Mouse (Mus musculus) fat pad, adult 2 months (tissue): ENCODE results near the gene Tceal3.
"Not testable (repeated sequence)": the region's sequence is repeated elsewhere in the genome, so short reads cannot be mapped to it uniquely, and the experiment has no call there.

Experiments
- DNase-seq: peaks from one replicate; pipeline ENCODE4 v3.0.0-alpha.2; 2011; ENCODE audit warnings: low read depth, low spot score; ENCODE audit errors: extremely low read depth

Gene Tceal3

DNA sequence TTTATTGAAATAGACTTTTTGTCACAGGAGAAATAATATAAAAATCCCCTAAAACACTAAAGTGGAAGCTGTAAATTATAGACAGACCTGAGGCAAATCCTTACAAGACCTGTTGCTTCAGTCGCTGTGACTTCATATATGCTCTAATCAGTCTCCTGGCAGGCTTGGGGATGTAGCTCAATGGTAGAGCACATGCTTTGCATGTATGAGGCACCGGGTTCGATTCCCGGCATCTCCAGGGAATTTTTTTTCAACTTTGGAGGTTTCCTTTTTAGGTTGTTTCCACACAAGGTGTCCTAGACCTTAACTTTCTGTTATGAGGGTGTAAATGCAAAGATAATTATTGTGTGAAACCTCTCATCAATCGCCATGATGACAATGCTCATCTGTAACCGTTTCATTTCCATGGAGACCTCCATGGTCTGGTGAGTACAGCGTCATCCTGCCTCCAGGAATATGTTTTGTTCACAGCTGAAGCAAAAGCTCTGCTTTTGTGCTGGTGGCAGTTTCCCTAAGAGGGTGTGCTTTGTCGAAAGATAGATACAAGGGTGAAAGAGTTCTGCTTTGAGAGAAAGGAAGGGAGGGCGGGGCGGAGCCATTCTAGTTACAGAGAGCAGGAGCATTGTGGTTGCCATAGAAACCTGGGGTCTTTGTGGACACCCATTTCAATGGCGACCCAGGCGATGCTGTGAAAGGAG, at the start of gene Tceal3:
Tceal3 (plus strand) TSS at position 644 of the 698 bp plus-strand sequence.
- DNase-seq, result no peak

DNA sequence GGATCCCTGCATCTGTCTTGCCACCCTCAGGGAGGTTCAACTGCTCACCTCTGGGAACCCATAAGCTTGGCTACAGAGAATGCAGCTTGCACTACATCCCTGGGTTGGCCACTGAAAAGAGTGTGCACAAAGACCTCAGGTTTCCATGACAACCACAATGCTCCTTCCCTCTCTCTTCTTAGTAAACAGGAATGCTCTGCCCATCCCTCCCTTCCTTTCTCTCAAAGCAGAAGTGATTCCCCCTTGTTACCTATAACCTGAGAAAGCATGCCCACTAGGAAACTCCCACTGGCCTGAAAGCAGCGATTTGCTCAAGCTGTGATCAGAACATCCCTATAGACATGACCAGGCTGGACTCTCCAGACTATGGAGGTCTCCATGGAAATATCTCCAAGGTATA, 46.7 kb upstream of the Tceal3 start, which contains the start of gene Kir3dl2:
Kir3dl2 (minus strand) TSS at position 101 of the 400 bp plus-strand sequence.
- not testable (repeated sequence) for DNase-seq

DNA sequence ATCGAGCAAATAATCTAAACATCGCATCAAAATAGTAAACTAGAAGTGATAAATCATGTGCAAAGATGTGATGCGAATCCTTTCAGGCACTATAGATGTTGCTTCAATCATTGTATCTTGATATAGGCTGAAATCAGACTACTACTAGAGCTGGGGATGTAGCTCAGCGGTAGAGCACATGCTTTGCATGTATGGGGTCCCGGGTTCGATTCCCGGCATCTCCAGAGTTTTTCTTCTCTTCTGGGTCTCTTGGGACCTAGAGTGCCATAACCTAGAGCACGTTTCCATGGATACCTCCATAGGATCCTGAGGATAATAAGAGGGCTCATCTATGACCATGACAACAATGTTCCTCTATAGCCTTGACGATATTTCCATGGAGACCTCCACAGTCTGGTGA, 21.5 kb upstream of the Tceal3 start:
- not testable (repeated sequence) for DNase-seq

DNA sequence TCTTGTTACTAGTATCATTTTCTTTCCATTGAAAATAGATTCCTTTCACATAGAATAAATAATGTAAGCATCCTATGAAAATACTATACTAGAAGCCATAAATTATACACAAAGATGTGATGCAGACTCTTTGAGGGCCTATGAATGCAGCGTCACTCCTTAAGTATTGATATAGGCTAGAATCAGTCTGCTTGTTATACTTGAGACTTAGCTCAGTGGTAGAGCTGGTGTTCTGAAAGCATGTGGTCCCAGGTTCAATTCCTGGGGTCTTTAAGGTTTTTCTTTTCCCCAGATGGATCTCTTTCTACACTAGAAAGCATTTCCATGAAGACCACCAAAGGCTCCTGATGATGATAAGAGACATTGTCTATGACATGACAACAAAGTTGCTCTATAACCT, 6.0 kb upstream of the Tceal3 start:
- no peak for DNase-seq

DNA sequence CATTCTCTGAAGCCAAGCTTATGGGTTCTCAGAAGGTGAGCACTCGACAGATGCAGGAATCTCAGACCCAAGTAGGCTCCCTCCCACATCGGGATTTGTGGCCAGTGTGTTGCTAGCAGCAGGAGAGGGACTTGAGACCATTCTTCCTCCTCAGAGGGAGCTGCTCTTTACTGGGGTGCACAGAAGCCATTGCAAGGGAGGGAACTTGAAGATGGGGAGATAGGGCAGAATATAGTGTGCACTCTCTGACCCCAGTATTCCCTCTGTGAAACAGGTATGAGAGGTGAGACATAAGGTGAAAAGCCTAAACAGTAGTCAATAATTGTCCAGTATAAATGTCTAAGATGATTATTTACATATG, 235 bp downstream of the Tceal3 start:
- DNase-seq, result no peak

DNA sequence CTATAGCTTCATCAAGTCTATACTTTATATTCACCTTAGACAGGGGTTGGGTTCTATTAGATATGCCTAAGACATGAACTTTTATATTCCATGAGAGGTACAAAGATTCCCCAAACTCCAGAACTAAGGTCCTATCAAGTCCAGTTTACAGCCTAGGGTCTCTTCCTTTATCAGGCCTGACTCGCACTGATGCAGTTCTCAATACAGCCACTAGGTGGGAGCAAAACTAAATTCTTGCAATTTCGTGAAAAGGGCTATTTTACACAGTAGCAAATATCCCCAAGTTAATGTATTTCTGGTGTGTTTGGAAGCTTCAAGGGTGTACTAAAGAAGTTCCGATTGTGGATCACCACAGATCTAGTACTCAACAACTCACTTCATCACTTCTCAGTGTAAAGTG, 8.8 kb downstream of the Tceal3 start:
- DNase-seq, result no peak

DNA sequence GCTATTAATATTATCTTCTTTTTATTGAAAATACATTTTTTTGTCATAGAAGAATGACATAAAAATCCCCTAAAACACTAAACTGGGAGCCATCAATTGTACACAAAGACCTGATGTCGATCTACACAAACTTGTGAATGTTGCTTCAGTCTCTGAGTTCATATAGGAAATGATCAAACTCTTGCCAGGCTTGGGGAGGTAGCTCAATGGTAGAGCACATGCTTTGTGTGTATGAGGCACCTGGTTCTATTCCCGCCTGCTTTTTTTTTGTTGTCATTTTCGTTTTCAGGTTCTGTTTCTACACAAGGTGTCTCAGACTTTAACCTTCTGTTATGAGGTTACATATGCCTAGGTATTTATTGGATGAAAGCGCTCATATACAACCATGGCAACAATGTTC, 16.3 kb downstream of the Tceal3 start:
- DNase-seq, result no peak

DNA sequence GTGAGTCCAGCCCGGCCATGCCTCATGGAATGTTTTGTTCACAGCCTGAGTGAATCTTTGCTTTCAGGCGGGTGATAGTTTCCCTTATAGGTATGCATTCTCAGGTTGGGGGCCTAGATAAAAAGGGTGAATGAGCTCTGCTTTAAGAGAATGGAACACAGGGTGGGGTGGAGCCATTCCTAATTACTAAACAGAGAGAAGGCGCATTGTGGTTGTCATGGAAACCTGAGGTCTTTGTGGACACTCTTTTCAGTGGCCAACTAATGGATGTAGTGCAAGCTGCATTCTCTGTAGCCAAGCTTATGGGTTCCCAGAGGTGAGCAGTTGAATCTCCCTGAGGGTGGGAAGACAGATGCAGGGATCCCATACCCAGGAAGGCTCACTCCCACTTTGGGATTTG, 16.8 kb downstream of the Tceal3 start:
- DNase-seq, result no peak

DNA sequence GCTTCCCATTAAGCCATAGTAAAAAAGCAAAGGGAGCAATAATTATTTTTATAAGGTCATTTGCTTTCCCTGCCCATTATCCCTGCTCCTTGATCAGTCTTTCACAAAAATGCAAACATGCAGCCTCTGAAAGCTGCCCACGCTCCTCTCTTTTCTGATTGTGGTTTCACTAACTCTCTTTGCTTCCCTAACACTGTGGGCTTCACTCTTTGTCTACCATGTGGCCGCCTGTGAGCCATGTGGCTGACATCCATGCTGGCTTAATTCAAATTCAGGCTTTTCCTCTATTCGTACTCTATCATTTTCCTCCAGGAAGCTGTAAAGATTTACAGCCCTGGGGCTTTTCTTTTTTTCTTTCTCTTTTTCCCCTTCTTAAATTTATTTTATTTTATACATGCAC, 20.7 kb downstream of the Tceal3 start:
- no peak for DNase-seq

DNA sequence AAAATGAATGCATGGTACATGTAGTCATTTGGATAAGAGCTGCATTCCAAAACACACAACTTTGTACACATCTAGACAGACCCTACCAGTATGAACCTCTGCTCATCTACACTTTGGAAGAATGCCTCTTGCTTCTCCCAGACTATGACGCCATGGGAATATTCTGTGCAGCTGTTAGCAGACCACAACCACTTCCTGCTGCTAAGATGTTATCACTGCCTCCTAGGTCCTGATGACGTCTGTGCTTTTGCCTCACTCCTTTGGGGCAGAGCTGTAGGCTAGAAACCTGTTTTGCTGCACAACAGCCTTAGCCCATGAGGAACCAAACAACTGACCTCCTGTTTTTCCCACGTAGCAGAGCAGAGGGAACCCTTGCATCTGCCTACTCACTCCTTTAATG, 25.2 kb downstream of the Tceal3 start:
- DNase-seq, result not testable (repeated sequence)

DNA sequence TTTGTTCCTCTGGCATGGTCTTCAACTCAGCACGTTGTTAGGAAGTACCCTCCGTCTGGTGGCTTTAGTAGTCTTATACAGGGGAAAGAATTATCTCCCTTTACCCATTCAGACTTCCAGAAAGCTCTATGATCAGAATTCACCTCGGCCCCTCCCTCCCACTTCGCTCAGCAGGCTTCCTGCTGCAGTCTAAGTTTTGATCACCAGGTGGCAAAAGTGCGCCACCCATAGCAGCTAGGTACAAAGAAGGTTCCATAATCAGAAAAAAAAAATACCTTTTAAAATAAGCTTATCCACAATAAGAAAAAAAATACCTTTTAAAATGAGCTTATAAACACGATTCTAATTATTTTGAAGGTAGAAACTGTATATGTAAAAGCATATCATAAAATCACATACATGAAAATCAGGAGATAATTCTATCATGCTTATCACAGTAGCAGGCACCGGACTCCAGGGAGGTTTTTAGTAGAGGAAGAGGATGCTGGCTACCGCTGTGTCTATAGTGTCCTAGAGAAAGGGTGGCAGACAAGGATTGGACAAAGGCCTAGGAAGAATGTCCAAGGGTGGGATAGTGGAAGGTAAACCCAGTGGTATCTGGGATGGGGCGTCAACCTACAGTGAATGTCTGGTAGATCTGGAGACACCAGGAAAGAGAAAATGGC, 34.4 kb downstream of the Tceal3 start:
- DNase-seq, result no peak

DNA sequence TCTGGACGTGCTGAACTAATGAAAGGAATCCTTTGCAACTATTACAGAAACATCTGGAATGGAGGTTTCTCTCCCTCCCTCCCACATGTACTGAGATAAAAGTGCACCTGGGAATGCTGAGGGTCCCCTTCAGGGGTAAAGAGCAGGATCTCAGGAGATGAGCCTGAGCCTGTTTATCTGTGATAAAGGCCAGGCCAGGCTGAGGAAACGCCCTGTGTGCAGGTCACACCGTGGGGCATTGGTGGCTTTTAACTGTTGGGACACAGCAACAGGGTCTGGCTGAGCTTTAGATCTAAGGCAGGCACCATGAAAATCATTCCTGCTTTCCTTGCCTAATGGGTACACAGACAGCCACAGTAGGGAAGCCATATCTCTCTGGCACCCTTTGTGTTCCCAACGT, 35.3 kb downstream of the Tceal3 start:
- no peak for DNase-seq

DNA sequence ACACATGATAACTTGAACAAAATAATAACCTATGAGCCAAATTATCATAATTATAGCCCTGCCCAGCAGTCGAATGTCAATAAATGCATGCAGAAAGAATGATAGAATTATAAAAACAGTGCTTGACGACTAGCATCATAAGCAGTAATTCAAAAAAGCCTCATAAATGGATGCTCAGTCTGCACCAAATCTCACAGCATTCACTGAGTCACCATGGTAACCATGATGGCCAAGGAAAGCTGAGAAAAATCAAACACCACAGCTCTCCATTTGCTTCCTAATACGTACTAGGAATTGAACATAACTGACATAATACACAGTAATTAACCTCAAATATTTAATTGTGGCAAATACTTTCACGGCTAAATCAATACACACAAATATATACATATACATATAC, 44.5 kb downstream of the Tceal3 start:
- no peak for DNase-seq

DNA sequence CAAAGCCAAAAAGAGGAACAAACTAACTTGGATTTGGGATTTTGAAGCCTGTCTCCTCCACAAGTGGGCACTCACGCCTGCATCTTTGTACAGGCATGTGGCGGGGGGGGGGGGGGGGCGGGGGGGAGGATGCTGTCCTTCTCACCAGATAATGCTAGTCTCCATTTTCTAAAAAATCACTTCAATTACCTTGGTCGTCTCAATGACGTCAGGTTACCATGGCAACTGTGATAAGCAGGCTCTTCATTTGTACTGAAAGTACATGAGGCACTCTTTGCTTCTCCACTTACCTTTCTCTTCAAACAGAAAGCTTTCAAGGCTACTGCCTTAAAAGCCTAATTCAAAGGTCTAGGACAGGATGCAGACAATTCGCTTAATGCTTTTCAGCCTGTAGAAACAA, 49.1 kb downstream of the Tceal3 start:
- no peak for DNase-seq

DNA sequence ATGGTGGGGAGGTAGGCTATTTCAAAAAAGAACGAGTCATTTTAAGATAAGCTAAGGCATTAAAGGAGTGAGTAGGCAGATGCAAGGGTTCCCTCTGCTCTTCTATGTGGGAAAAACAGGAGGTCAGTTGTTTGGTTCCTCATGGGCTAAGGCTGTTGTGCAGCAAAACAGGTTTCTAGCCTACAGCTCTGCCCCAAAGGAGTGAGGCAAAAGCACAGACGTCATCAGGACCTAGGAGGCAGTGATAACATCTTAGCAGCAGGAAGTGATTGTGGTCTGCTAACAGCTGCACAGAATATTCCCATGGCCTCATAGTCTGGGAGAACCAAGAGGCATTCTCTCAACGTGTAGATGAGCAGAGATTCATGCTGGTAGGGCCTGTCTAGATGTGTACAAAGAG, 55.2 kb downstream of the Tceal3 start:
- not testable (repeated sequence) for DNase-seq

DNA sequence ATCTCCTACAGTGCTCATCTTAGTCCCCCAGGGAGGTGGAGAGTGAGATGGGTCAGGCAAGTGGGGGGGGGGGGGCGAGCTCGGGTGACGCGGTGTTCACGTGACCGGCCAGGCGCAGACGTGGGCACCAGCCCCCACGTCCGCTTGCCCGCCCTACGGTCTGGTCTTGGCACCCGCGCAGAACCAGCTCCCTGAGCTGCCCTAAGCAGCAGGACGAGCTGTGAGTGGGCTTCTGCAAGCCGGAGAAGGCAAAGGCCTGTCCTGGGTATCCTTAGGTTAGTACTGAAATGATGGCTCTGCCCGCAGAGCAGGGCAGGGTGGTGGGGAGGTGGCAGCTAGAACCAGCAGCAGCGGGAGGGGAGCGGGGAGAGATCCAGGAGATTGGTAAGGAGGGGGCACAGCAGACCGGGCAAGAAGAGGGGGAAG, 75.7 kb downstream of the Tceal3 start:
- no peak for DNase-seq

DNA sequence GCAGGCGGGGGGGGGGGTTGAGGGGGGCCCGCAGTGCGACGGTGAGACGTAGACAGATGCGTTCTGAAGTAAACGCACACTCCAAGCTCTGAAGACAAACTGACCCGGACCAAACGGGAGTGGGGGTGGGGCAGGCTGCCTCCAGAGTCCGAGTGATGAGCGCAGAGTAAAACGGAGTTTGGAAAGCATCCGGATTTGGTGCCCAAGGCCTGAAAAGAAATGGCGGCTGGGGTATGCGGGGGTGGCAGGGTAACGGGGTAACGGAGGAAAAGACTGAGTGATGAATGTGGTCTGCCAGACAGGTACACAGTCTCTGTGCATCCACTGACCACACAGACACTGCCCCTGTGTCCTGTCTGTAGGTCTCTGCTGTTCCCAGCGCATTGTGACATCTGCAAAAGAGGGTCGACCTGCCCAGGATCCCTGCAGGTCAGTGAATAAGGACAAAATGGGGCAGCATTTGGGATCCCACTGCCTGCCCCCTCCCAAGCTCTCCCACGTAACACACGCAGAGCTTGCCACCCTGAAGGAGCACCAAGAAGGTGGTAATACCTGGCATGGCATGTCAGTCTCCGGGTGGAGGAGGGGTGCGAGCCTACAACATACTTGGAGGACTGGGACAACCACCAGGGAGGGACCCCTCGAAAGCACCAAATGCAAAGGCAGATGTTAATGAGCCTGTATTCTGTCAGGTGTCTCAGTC, 76.3 kb downstream of the Tceal3 start:
- not testable (repeated sequence) for DNase-seq

DNA sequence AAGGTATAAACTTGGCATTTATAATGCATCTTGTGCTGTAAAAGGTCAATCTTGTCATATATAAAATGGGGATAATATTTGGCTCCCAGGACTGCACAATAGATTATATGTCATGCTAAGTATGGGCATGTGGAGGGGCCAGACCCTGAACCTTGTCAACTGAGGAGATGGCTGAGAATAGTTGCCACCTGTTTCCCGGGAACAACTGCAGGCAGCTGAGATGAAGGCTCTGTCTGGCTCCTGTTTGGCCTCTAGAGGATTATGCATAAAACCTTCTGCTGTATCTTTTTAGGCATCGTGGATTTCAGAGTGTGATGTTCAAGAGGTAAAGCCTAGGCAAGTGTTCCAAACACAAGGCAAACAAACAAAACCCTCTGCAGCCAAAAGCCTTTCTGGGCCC, 78.2 kb downstream of the Tceal3 start:
- DNase-seq, result no peak

DNA sequence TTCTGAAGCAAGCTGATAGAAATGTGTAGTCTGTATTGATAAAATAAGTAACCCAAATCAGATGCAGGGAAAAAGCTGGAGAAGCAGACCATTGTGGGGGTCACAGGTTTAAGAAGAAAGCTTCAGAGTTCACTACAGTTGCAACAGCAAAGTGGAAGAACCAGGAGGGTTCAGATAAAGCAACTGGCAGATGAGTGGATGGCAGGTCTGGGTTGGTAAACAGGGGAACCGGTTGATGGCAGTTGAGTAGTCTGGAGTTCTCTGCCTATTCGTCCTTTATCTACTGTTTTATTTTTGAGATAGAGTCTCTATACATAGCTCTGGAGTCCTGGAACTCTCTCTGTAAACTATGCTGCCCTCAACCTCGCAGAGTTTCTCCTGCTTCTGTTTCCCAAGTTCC, 90.3 kb downstream of the Tceal3 start:
- DNase-seq, result no peak

DNA sequence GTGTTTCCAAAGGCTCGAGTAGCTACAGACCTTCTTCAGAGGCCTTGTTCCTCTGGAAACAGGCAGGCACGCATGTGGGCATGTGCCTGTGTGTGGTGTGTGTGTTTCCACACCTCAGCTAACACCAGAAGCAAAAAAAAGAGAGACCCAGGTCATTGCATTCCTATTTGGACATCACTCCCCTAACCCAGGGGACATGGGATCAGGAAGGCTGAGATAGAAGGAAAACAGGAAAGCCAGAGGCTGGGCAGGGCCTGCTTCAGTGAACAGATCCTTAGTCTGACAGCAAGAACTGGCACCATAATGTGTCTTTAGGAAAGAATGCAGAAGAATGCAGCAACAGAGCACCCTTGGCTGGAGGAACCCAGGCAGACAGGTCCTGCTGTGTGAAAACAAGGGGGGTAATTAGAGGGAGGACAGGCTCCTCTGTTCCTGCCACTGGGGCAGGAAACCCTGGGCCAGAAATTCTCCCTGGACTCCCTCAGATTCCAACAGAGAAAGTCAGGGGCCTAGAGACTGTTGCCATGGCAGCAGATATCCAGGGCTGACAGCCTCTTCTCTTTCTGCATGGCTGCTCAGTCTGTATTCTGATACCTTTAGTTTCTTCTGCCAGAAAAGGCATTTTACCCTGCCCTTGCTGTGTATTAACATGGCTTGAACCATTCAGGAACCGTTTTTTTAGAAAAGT, 101.1 kb downstream of the Tceal3 start:
- DNase-seq, result not testable (repeated sequence)

DNA sequence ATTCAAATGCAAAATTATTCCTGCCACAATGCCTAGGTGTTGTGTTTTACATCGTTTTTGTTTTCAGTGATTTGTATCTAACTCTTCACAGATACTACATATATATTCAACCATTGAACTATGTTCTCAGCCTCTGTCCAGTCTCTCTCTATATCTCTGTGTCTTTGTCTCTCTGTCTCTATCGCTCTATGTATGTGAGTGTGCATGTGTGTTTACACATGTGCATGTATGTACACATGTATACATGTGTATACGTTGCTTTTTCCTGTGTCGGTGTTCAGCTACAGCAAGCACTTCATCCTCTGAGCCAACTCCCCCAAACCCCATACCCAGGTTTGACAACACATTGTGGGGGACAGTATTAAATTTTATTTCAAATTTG, 101.6 kb downstream of the Tceal3 start:
- no peak for DNase-seq

DNA sequence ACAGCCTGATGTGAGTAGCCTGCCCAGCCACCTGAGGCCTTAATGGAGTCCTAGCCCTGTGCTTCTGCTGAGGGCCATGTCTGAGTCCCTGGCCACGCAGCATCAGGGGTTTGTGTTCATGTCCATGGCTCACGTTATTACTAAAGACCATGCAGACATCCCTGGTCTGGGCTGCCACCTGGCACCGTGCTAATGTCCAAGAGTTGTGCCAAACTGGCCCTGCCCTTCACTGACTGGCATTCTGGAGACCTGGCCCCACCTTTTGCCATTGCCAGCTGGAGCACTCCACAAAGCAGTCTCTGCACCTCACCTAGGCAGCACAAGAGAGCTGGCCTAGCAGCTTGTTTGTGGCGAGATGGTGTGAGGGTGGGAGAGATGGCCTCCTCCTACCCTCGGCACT, 102.6 kb downstream of the Tceal3 start:
- DNase-seq, result no peak
